Mouse (Mus musculus) embryonic fibroblast, embryonic 13.5 days (primary cell): ENCODE data around the gene Tusc2.

Source experiments
- CTCF ChIP-seq: IDR thresholded peaks from 2 replicates; pipeline ENCODE4 v1.5.1; 2011; ENCODE audit warnings: mild to moderate bottlenecking, control low read depth, low read length, moderate library complexity, borderline replicate concordance; ENCODE audit not compliant: insufficient read depth
- POLR2A ChIP-seq: IDR thresholded peaks from 2 replicates; pipeline ENCODE4 v1.6.1; 2011; ENCODE audit warnings: low read depth, mild to moderate bottlenecking, control low read depth, low read length, moderate library complexity

DNA sequence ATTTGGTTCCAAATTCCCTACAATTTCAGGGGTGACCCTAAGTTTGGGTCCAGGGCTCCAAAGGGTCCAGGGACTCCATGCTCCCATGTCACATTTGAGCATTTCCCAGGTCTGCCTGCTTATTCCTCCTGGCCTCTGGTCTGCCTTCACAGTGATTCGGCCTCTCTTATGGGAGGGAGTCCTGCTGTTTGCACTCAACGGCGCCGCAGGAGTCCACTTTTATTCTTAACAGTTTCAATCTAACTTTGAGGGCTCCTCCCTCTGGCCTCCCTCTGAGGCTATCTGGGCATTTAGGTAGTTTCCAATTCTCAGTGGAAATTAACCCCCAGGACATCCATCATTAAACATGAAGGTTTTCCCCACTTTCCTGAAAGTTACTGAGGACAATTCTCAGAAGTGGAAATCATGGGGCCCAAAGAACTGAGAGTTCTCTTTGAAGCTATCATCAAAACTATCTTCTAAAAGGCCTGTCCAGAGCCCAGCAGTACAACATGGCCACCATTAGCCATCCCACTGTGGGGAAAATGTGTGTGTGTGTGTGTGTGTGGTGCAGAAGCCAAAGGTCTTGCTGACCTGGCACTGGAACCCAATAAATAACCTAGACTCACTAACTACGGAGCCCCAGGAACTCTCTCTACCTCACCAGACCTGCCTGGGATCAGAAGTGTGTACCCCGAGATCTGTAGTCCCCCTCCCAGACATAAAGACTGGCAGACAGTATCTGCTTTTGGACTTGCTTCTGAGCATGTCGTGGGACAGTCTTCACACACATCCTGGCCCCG is 31.4 kb downstream of the Tusc2 start:
- no peak for TF ChIP-seq POLR2A
- no peak for TF ChIP-seq CTCF
